Mouse (Mus musculus): ENCODE data around the gene Cldnd1. TPM values are rescaled to one million over a fixed set of nuclear protein-coding genes. Genes with fewer than 3 reads are reported as not detected.

Cldnd1 gene
- total RNA-seq, 2 experiments from 2014 or later = 51.7 to 51.9 TPM

Small RNAs within 50 kb of the gene (microRNA-seq; reads per million reads assigned to microRNA genes)
- 0 reads per million in 2 experiments for gene Gm27564 (ENCODE audit: borderline number of aligned reads in 2 of 2)

Other genes with a start within 250 kb of the Cldnd1 start
- 10 to 100 TPM; 40.2 to 43.7 TPM for gene St3gal6, start 203.7 kb upstream of the Cldnd1 start, total RNA-seq (2021)
- gene Gm813, start 110.9 kb upstream of the Cldnd1 start, total RNA-seq (2021) = not detected
- gene E330017A01Rik, start 89.2 kb upstream of the Cldnd1 start, total RNA-seq (2021) = not detected
- 10 to 100 TPM; 39.8 to 40.0 TPM for gene Cpox, start 57.6 kb upstream of the Cldnd1 start, total RNA-seq (2021)
- not detected for gene Gpr15, start 8.8 kb upstream of the Cldnd1 start, total RNA-seq (2021)
- not detected for gene Olfr172, start 35.3 kb downstream of the Cldnd1 start, total RNA-seq (2021)
- not detected for gene Olfr173, start 72.4 kb downstream of the Cldnd1 start, total RNA-seq (2021)
- not detected for gene Olfr175-ps1, start 98.9 kb downstream of the Cldnd1 start, total RNA-seq (2021)
- not detected for gene Olfr177, start 146.9 kb downstream of the Cldnd1 start, total RNA-seq (2021)
- not detected for gene Olfr178, start 164.2 kb downstream of the Cldnd1 start, total RNA-seq (2021)
- not detected for gene Olfr181, start 200.8 kb downstream of the Cldnd1 start, total RNA-seq (2021)
- not detected for gene Olfr180, start 201.5 kb downstream of the Cldnd1 start, total RNA-seq (2021)